Comparison of ENCODE assay signal across 12 mouse cellular contexts in genomic region chr7:27687836-27688235, GRCm38 (mm10). TPM values are rescaled to one million over a fixed set of nuclear protein-coding genes. Genes with fewer than 3 reads are reported as not detected.
DNase-seq lines count a peak whose midpoint lies in the region; ATAC-seq and TF ChIP-seq lines count a peak whose summit lies in the region.
"Had no signal": no experiment of that assay in that cellular context is flagged by ENCODE, and none has a peak within 500 bp of the region (broad histone marks: within the 10 kb centered on the region; RNA-seq: fewer than 3 reads in every experiment).

No protein-coding gene starts in this region.

- WGBS in hindbrain, embryonic 12.5 days, result 65% methylated on average over 3 of the region's 3 CpGs
- WGBS in midbrain, embryonic 12.5 days, result 64% methylated on average over 3 of the region's 3 CpGs

- H3K27ac ChIP-seq in CH12.LX (ENCODE audit: insufficient read depth, low read depth), result no peak overlapping the region
- H3K27ac ChIP-seq in hindbrain, embryonic 12.5 days, result no peak overlapping the region
- no peak overlapping the region for H3K27ac ChIP-seq in midbrain, embryonic 12.5 days (replicated peaks)

- H3K4me1 ChIP-seq in CH12.LX (ENCODE audit: control insufficient read depth in 1 of 2, insufficient read depth in 2 of 2), result peaks cover 10 to 21% of the 10 kb centered on the region in 2 experiments
- peaks cover 17% of the 10 kb centered on the region for H3K4me1 ChIP-seq in hindbrain, embryonic 12.5 days
- H3K4me1 ChIP-seq in midbrain, embryonic 12.5 days, result peaks cover 15% of the 10 kb centered on the region

- in situ Hi-C loops in CH12.LX (cut with MboI; ENCODE audit: low pct_ligation_motif_present, low pct_unique_long_range_greater_than_20kb, low sequenced_read_pairs), result no loop called here

- H3K9me3 ChIP-seq in CH12.LX (replicated peaks; ENCODE audit: low read length), result no peaks in the 10 kb centered on the region
- no peaks in the 10 kb centered on the region for H3K9me3 ChIP-seq in hindbrain, embryonic 12.5 days (replicated peaks)
- no peaks in the 10 kb centered on the region for H3K9me3 ChIP-seq in midbrain, embryonic 12.5 days

- H3K4me2 ChIP-seq in CH12.LX (ENCODE audit: insufficient read depth, low read depth, poor library complexity, severe bottlenecking), result peak overlapping the region; percentile 68; the same call in 1 of the 2 replicates
- H3K4me2 ChIP-seq in hindbrain, embryonic 12.5 days (replicated peaks), result peak overlapping the region; percentile 72
- peak overlapping the region; percentile 73 for H3K4me2 ChIP-seq in midbrain, embryonic 12.5 days (replicated peaks)

- H3K9ac ChIP-seq in CH12.LX (ENCODE audit: insufficient read depth, low read depth), result peak overlapping the region; percentile 87; the same call in 1 of the 2 replicates
- no peak overlapping the region; the same call in 1 of the 2 replicates for H3K9ac ChIP-seq in hindbrain, embryonic 12.5 days
- peak overlapping the region; percentile 69; the same call in 1 of the 2 replicates for H3K9ac ChIP-seq in midbrain, embryonic 12.5 days (replicated peaks)

- ATAC-seq in hindbrain, embryonic 12.5 days (ENCODE audit: low FRiP score), result no peak
- no peak for ATAC-seq in midbrain, embryonic 12.5 days (ENCODE audit: low FRiP score, low read depth)

- no peaks in the 10 kb centered on the region for H3K27me3 ChIP-seq in CH12.LX (replicated peaks)
- H3K27me3 ChIP-seq in hindbrain, embryonic 12.5 days, result no peaks in the 10 kb centered on the region
- H3K27me3 ChIP-seq in midbrain, embryonic 12.5 days, result no peaks in the 10 kb centered on the region

- no peak overlapping the region for H3K4me3 ChIP-seq in CH12.LX (replicated peaks in 1 of 3; ENCODE audit: low read depth in 2 of 3, low read length in 2 of 3, poor library complexity in 1 of 3)
- no peak overlapping the region for H3K4me3 ChIP-seq in hindbrain, embryonic 12.5 days
- 0 out of 2 replicates have a peak overlapping the region, but pooled peaks have one; percentile 50 for H3K4me3 ChIP-seq in midbrain, embryonic 12.5 days

- TF ChIP-seq EP300 in CH12.LX (IDR thresholded peaks at IDR 0.05; ENCODE audit: low read length), result no peak

- H3K79me2 ChIP-seq in CH12.LX (replicated peaks; ENCODE audit: control insufficient read depth, extremely low read depth, insufficient read depth, poor library complexity, severe bottlenecking), result no peaks in the 10 kb centered on the region

- TF ChIP-seq RAD21 in CH12.LX (IDR thresholded peaks at IDR 0.05; ENCODE audit: low read depth, low read length), result no peak

- no peak for TF ChIP-seq CTCF in CH12.LX (conservative IDR thresholded peaks at IDR 0.05 in 1 of 2, IDR thresholded peaks at IDR 0.05 in 1 of 2; ENCODE audit: low read depth in 2 of 2, low read length in 2 of 2)

- no peak for TF ChIP-seq POLR2A in CH12.LX (IDR thresholded peaks at IDR 0.05; ENCODE audit: low read depth, low read length)

- peak; percentile 50 for DNase-seq in cerebellum, adult 9-10 months
- DNase-seq in cerebellum, adult 8-10 months, result no peak
- no peak for DNase-seq in CH12.LX (ENCODE audit: extremely low read depth)
- no peak for DNase-seq in embryo, embryonic 11 days
- no peak for DNase-seq in lung, postnatal 4 days
- no peak for DNase-seq in ovary, postnatal 14 days (ENCODE audit: low spot score)
- DNase-seq: heart, postnatal 36 days; layer of hippocampus, adult 9-11 months; right cerebral cortex, postnatal 14 days had no signal

- dilution Hi-C loops in CH12.LX (cut with MboI; ENCODE audit: extremely low pct_ligation_motif_present, extremely low pct_unique_long_range_greater_than_20kb, low sequenced_read_pairs), result no loop called here

- no peaks in the 10 kb centered on the region for H3K36me3 ChIP-seq in CH12.LX (replicated peaks in 1 of 2; ENCODE audit: control insufficient read depth in 1 of 2, insufficient read depth in 1 of 2, low read length in 1 of 2)
- no peaks in the 10 kb centered on the region for H3K36me3 ChIP-seq in hindbrain, embryonic 12.5 days
- H3K36me3 ChIP-seq in midbrain, embryonic 12.5 days, result no peaks in the 10 kb centered on the region

TF ChIP-seq in CH12.LX, 34 proteins besides CTCF, POLR2A, EP300 and RAD21:
- TF ChIP-seq MYC (IDR thresholded peaks at IDR 0.05; ENCODE audit: low read depth, low read length), result no peak
- TF ChIP-seq SIN3A (IDR thresholded peaks at IDR 0.05; ENCODE audit: low read length), result no peak
- TF ChIP-seq POLR2AphosphoS2 (IDR thresholded peaks at IDR 0.05; ENCODE audit: low read depth, low read length), result no peak
- no peak for TF ChIP-seq MAZ (IDR thresholded peaks at IDR 0.05; ENCODE audit: low read depth, low read length)
- TF ChIP-seq TCF12 (IDR thresholded peaks at IDR 0.05; ENCODE audit: low read depth, low read length), result no peak
- no peak for TF ChIP-seq CHD2 (IDR thresholded peaks at IDR 0.05; ENCODE audit: low read length)
- TF ChIP-seq ZKSCAN1 (IDR thresholded peaks at IDR 0.05; ENCODE audit: borderline replicate concordance, low read depth, low read length), result no peak
- TF ChIP-seq JUN (IDR thresholded peaks at IDR 0.05; ENCODE audit: insufficient read depth, low read depth, low read length), result no peak
- TF ChIP-seq HCFC1 (IDR thresholded peaks at IDR 0.05; ENCODE audit: low read depth, low read length), result no peak
- TF ChIP-seq MXI1 (IDR thresholded peaks at IDR 0.05; ENCODE audit: low read depth, low read length), result no peak
- TF ChIP-seq E2F4 (IDR thresholded peaks at IDR 0.05; ENCODE audit: insufficient replicate concordance, low read depth, low read length), result no peak
- TF ChIP-seq UBTF (IDR thresholded peaks at IDR 0.05; ENCODE audit: low read depth, low read length), result no peak
- TF ChIP-seq IRF4 (IDR thresholded peaks at IDR 0.05; ENCODE audit: low read depth, low read length), result no peak
- no peak for TF ChIP-seq NELFE (IDR thresholded peaks at IDR 0.05; ENCODE audit: low read depth, low read length)

RNA-seq across cellular contexts. Expression of gene Zfp607b, which starts 1.3 kb away (rescaled TPM):
- 0.76 and 1.2 TPM in 2 replicates for total RNA-seq in CH12.LX (2012; rRNA removed)
- 0.93 and 0.97 TPM in 2 replicates for total RNA-seq in CH12.LX (2014; rRNA removed)
- polyA plus RNA-seq in CH12.LX (2012; ENCODE audit: insufficient read length, low read depth), result 0.90 and 1.0 TPM in 2 replicates
- polyA plus RNA-seq in hindbrain, embryonic 12.5 days (2016; fragmentation: Nextera tagmentation; extraction: Ambion mirVana), result 6.9 and 8.7 TPM in 2 replicates
- polyA plus RNA-seq in midbrain, embryonic 12.5 days (2016; fragmentation: Nextera tagmentation; extraction: Ambion mirVana), result 9.3 and 9.9 TPM in 2 replicates

RNA-seq across cellular contexts. Expression of gene Map3k10, which starts 13.4 kb away (rescaled TPM):
- total RNA-seq in CH12.LX (2012; rRNA removed), result 15.0 and 16.7 TPM in 2 replicates
- total RNA-seq in CH12.LX (2014; rRNA removed), result 7.2 and 7.8 TPM in 2 replicates
- polyA plus RNA-seq in CH12.LX (2012; ENCODE audit: insufficient read length, low read depth), result 7.6 and 8.2 TPM in 2 replicates
- 18.8 and 19.8 TPM in 2 replicates for polyA plus RNA-seq in hindbrain, embryonic 12.5 days (2016; fragmentation: Nextera tagmentation; extraction: Ambion mirVana)
- polyA plus RNA-seq in midbrain, embryonic 12.5 days (2016; fragmentation: Nextera tagmentation; extraction: Ambion mirVana), result 17.9 and 18.9 TPM in 2 replicates

RNA-seq across cellular contexts. Expression of gene Ttc9b, which starts 34.1 kb away (rescaled TPM):
- total RNA-seq in CH12.LX (2012; rRNA removed) (0.08 TPM in 1 of 2 replicates, not detected in the other), CH12.LX (2014; rRNA removed) (not detected in 2 replicates)
- polyA plus RNA-seq in CH12.LX (2012; ENCODE audit: insufficient read length, low read depth), result not detected in 2 replicates
- polyA plus RNA-seq in hindbrain, embryonic 12.5 days (2016; fragmentation: Nextera tagmentation; extraction: Ambion mirVana), result 19.7 and 20.4 TPM in 2 replicates
- polyA plus RNA-seq in midbrain, embryonic 12.5 days (2016; fragmentation: Nextera tagmentation; extraction: Ambion mirVana), result 18.1 and 19.4 TPM in 2 replicates
- total RNA-seq: heart, postnatal 36 days; megakaryocyte, adult 5-6 weeks had no signal

RNA-seq across cellular contexts. Expression of gene Zfp60, which starts 43.4 kb away (rescaled TPM):
- total RNA-seq in CH12.LX (2012; rRNA removed), result 7.8 and 8.2 TPM in 2 replicates
- total RNA-seq in CH12.LX (2014; rRNA removed), result 7.2 and 8.1 TPM in 2 replicates
- 6.9 and 7.2 TPM in 2 replicates for polyA plus RNA-seq in CH12.LX (2012; ENCODE audit: insufficient read length, low read depth)
- 101 and 107 TPM in 2 replicates for polyA plus RNA-seq in hindbrain, embryonic 12.5 days (2016; fragmentation: Nextera tagmentation; extraction: Ambion mirVana)
- polyA plus RNA-seq in midbrain, embryonic 12.5 days (2016; fragmentation: Nextera tagmentation; extraction: Ambion mirVana), result 102 and 112 TPM in 2 replicates

Comparison
In these comparisons a context has a peak if more than half of its experiments do, and no peak if none do; other contexts are left out.
1. RNA of gene Ttc9b, which starts 34.1 kb away (polyA plus RNA-seq): 19.7 to 20.4 TPM in hindbrain, embryonic 12.5 days and 18.1 to 19.4 TPM in midbrain, embryonic 12.5 days; not detected in CH12.LX; every median in the first group is over 10 times any median in the second.
2. Peak in every context shown above with its lines, with median percentiles within 50 percentile points of each other: H3K4me2 ChIP-seq.